Mouse (Mus musculus) forebrain, embryonic 16.5 days (tissue): ENCODE results near the gene Cel. TPM values are rescaled to one million over a fixed set of nuclear protein-coding genes. Genes with fewer than 3 reads are reported as not detected.

Experiments used
- ATAC-seq: fragments of 200-750 bp; cut with Nextera tagmentation; 2 replicates; pipeline ENCODE4 v1.8.0; 2017; ENCODE audit warnings: mild to moderate bottlenecking, moderate library complexity
- H3K27ac ChIP-seq: fragments of 300-500 bp; sonication (generic); 2 replicates; pipeline ENCODE4 v1.5.1; 2014; ENCODE audit warnings: low read length, control low read depth
- H3K27me3 ChIP-seq: fragments of 300-500 bp; sonication (generic); replicated peaks from 2 replicates; pipeline ENCODE4 v1.6.1; 2014; ENCODE audit warnings: low read length; ENCODE audit not compliant: control insufficient read depth, insufficient read depth
- H3K36me3 ChIP-seq: fragments of 300-500 bp; sonication (generic); 2 replicates; pipeline ENCODE4 v1.6.1; 2014; ENCODE audit not compliant: control insufficient read depth, insufficient read depth
- H3K4me1 ChIP-seq: fragments of 300-500 bp; sonication (generic); replicated peaks from 2 replicates; pipeline ENCODE4 v1.6.1; 2014; ENCODE audit warnings: low read length; ENCODE audit not compliant: control insufficient read depth, insufficient read depth
- H3K4me2 ChIP-seq: fragments of 300-500 bp; sonication (generic); 2 replicates; pipeline ENCODE4 v1.6.1; 2014; ENCODE audit warnings: mild to moderate bottlenecking, low read length, control low read depth
- H3K4me3 ChIP-seq: fragments of 300-500 bp; sonication (generic); replicated peaks from 2 replicates; pipeline ENCODE4 v1.5.1; 2014; ENCODE audit warnings: mild to moderate bottlenecking, low read length, control low read depth
- H3K9ac ChIP-seq: fragments of 300-500 bp; sonication (generic); replicated peaks from 2 replicates; pipeline ENCODE4 v1.6.1; 2014; ENCODE audit warnings: low read depth, low read length, control low read depth
- H3K9me3 ChIP-seq: fragments of 300-500 bp; sonication (generic); 2 replicates; pipeline ENCODE4 v1.6.1; 2016; ENCODE audit warnings: low read length; ENCODE audit not compliant: control insufficient read depth
- WGBS: fragments of 180-500 bp; shearing (Covaris S2); extraction: QIAGEN DNeasy Blood & Tissue Kit; methylation state at CpG from one replicate; pipeline ENCODE4 v1.1.7; 2014; 5-methylcytosine and 5-hydroxymethylcytosine counted together
- polyA plus RNA-seq: library from polyadenylated mRNA; unstranded; fragments of >200 nt; fragmentation: Nextera tagmentation; extraction: Ambion mirVana; gene quantifications from 2 replicates; pipeline ENCODE4 v1.2.1, GENCODE M21; 2015

The Cel gene
- polyA plus RNA-seq, 1 experiment from 2014 or later: not detected

GRCm38 (mm10) chr2:28545976-28546375, 17.2 kb downstream of the Cel start:
- no peak overlapping the region for H3K9ac ChIP-seq
- no peak overlapping the region for H3K4me3 ChIP-seq
- ATAC-seq: no peak
- H3K36me3 ChIP-seq: peaks cover 45% of the 10 kb centered on the region
- H3K4me2 ChIP-seq: no peak overlapping the region
- H3K27ac ChIP-seq: peak overlapping the region; percentile 31
- peaks cover 4% of the 10 kb centered on the region; the same call in 1 of the 2 replicates for H3K4me1 ChIP-seq
- no peaks in the 10 kb centered on the region for H3K9me3 ChIP-seq
- no peaks in the 10 kb centered on the region for H3K27me3 ChIP-seq

- Histone ChIP-seq H3K27ac (no peak overlapping the region), H3K27me3 (no peaks in the 10 kb centered on the region), H3K4me1 (peaks cover 24% of the 10 kb centered on the region), H3K4me2 (no peak overlapping the region), H3K36me3 (peaks cover 26% of the 10 kb centered on the region), H3K9me3 (no peaks in the 10 kb centered on the region), H3K4me3 (no peak overlapping the region), H3K9ac (no peak overlapping the region)
- WGBS: 63% methylated on average over 8 of the region's 8 CpGs
- ATAC-seq: no peak
Measured at GRCm38 (mm10) chr2:28543894-28544293, 19.3 kb downstream of the Cel start.

DNA sequence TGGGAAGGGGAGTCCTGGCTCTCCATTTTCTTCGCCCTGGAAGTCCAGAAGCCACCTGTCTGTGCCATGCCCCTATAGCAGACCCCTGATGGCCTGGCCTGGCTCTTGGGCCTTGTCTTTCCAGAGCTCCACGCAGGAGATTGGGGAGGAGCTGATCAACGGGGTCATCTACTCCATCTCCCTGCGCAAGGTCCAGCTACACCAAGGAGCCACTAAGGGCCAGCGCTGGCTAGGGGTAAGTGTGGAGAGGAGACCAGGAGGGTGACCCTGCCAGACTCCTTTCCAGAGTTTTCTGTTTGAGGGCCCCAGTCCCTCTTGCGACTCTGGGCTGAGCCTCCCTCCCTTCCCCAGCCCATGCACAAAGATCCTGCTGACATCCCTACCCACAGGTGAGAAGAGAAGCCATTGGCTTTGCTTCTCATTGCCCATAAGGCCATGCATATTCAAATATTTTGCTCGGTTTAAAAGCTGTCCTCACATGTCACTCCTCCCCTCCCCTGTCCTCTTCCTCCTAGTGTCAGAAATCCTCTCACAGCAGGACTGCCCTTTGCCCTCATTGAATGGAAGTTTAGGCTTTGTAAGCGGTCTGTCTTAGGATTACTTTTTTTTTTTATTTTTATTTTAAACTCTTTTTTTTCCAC, 22.5 kb downstream of the Cel start:
- Histone ChIP-seq H3K36me3 (peaks cover 19% of the 10 kb centered on the region), H3K27me3 (no peaks in the 10 kb centered on the region), H3K4me1 (peaks cover 54% of the 10 kb centered on the region), H3K27ac (no peak overlapping the region), H3K9ac (no peak overlapping the region), H3K4me2 (no peak overlapping the region), H3K4me3 (no peak overlapping the region), H3K9me3 (no peaks in the 10 kb centered on the region)
- WGBS: 79% methylated on average over 8 of the region's 8 CpGs
- no peak for ATAC-seq

DNA sequence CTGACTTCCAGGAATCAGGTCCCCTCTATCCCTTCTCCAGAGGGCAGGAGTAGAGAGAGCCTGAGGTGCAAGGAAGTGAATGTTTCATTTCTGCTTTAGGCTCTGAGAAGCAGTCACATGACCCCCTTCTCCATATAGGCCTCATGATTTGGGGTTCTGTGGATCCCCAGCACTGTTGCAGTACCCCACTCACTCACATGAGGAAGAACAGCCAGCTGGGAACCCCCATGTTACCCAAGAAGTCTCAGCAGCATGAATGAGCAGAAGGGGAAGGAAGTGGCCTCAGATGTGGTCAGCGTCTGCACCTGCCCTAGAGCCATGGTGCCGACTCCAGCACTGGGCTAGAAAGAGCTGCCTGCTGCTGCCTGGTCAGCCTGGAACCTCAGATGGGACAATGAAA, 23.3 kb downstream of the Cel start:
- ATAC-seq: no peak
- peaks cover 58% of the 10 kb centered on the region for H3K4me1 ChIP-seq
- 88% methylated on average over 2 of the region's 2 CpGs for WGBS

GRCm38 (mm10) chr2:28539206-28539605, 24.0 kb downstream of the Cel start:
- ATAC-seq: peak; percentile 48
- no peaks in the 10 kb centered on the region for H3K27me3 ChIP-seq
- H3K9me3 ChIP-seq: no peaks in the 10 kb centered on the region
- no peak overlapping the region for H3K4me2 ChIP-seq
- WGBS: 37% methylated on average over 7 of the region's 7 CpGs
- H3K27ac ChIP-seq: peak overlapping the region; percentile 72
- peaks cover 9% of the 10 kb centered on the region for H3K36me3 ChIP-seq
- no peak overlapping the region for H3K4me3 ChIP-seq
- peak overlapping the region; percentile 30; the same call in 1 of the 2 replicates for H3K9ac ChIP-seq
- peaks cover 65% of the 10 kb centered on the region for H3K4me1 ChIP-seq

More for the DNA sequence above, 23.3 kb downstream of the Cel start:
- Histone ChIP-seq H3K9ac (no peak overlapping the region), H3K27me3 (no peaks in the 10 kb centered on the region), H3K4me2 (no peak overlapping the region), H3K9me3 (no peaks in the 10 kb centered on the region), H3K27ac (peak overlapping the region; percentile 72; the same call in 1 of the 2 replicates), H3K36me3 (peaks cover 14% of the 10 kb centered on the region), H3K4me3 (no peak overlapping the region)

- Histone ChIP-seq H3K9me3 (no peaks in the 10 kb centered on the region), H3K36me3 (peaks cover 5% of the 10 kb centered on the region; the same call in 1 of the 2 replicates), H3K9ac (0 out of 2 replicates have a peak overlapping the region, but pooled peaks have one; percentile 30), H3K27me3 (no peaks in the 10 kb centered on the region), H3K27ac (peak overlapping the region; percentile 72), H3K4me1 (peaks cover 70% of the 10 kb centered on the region), H3K4me3 (no peak overlapping the region), H3K4me2 (no peak overlapping the region)
- WGBS: 75% methylated on average over 1 of the region's 1 CpGs
- ATAC-seq: no peak
Measured at GRCm38 (mm10) chr2:28538817-28539128, 24.4 kb downstream of the Cel start.

GRCm38 (mm10) chr2:28537995-28538816, 25.0 kb downstream of the Cel start:
- 69% methylated on average over 8 of the region's 8 CpGs for WGBS
- H3K9ac ChIP-seq: no peak overlapping the region
- no peak overlapping the region for H3K4me2 ChIP-seq
- H3K4me1 ChIP-seq: peaks cover 75% of the 10 kb centered on the region
- no peaks in the 10 kb centered on the region for H3K27me3 ChIP-seq
- peak overlapping the region; percentile 35; the same call in 1 of the 2 replicates for H3K27ac ChIP-seq
- H3K9me3 ChIP-seq: no peaks in the 10 kb centered on the region
- peaks cover 5% of the 10 kb centered on the region; the same call in 1 of the 2 replicates for H3K36me3 ChIP-seq
- no peak overlapping the region for H3K4me3 ChIP-seq
- ATAC-seq: no peak

GRCm38 (mm10) chr2:28537634-28537920, 25.6 kb downstream of the Cel start:
- Histone ChIP-seq H3K9ac (no peak overlapping the region), H3K4me1 (peaks cover 82% of the 10 kb centered on the region), H3K9me3 (no peaks in the 10 kb centered on the region), H3K36me3 (peaks cover 5% of the 10 kb centered on the region; the same call in 1 of the 2 replicates), H3K4me2 (no peak overlapping the region), H3K27ac (no peak overlapping the region), H3K4me3 (no peak overlapping the region), H3K27me3 (no peaks in the 10 kb centered on the region)
- ATAC-seq: no peak
- 21% methylated on average over 4 of the region's 4 CpGs for WGBS

- H3K36me3 ChIP-seq: 0 out of 2 replicates have a peak, but pooled peaks cover under 1% of the 10 kb centered on the region
- no peak overlapping the region for H3K4me2 ChIP-seq
- H3K27me3 ChIP-seq: no peaks in the 10 kb centered on the region
- no peak overlapping the region for H3K9ac ChIP-seq
- ATAC-seq: no peak
- H3K9me3 ChIP-seq: no peaks in the 10 kb centered on the region
- peaks cover 86% of the 10 kb centered on the region for H3K4me1 ChIP-seq
- H3K27ac ChIP-seq: peak overlapping the region; percentile 56; the same call in 1 of the 2 replicates
- WGBS: 70% methylated on average over 11 of the region's 11 CpGs
- no peak overlapping the region for H3K4me3 ChIP-seq
Measured at GRCm38 (mm10) chr2:28536766-28537633, 26.2 kb downstream of the Cel start.
